Mouse (Mus musculus): ENCODE measurements at regions not wholly inside any gene's neighbourhood (a gene's known extent, or its start where the extent isn't known, plus 50 kb on each side); places are given as distances from the start of the nearest gene placed in this dataset.

DNA sequence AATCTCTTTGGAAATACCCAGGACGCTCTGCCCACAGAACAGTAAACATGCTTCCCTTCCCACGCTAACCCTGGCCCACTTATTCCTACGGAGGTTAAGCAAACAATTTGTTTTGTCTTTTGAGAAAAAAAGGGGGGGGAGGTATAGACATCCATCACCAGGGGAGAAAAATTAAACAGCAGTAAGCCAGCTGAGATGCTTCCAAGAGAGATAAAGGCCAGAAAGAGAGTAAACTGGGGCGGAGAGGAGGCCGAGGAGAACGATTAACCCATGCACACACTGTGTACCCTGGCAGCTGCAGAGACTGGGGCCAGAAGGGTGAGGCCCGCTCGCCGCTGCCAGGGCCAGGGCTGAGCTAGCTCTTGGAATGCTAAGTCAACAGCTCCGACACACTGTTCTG is 421.6 kb downstream of the Ate1 start:
- Histone ChIP-seq H3K4me3 (ENCODE audit: low read depth, low read length) (no peak overlapping the region), H3K27ac (ENCODE audit: low read depth, low read length) (no peak overlapping the region), H3K9me3 (replicated peaks; ENCODE audit: control insufficient read depth, low read length) (no peaks in the 10 kb centered on the region), H3K27me3 (ENCODE audit: control insufficient read depth, insufficient read depth, low read length) (no peaks in the 10 kb centered on the region), H3K4me2 (no peak overlapping the region), H3K36me3 (ENCODE audit: control insufficient read depth, insufficient read depth, low read length) (no peaks in the 10 kb centered on the region), H3K9ac (ENCODE audit: low read depth, low read length) (no peak overlapping the region), H3K4me1 (ENCODE audit: control insufficient read depth, insufficient read depth, low read length) (no peaks in the 10 kb centered on the region)
- no peak for ATAC-seq (replicated peaks; ENCODE audit: insufficient number of reproducible peaks, low FRiP score, low TSS enrichment)
- WGBS (ENCODE audit: insufficient replicate concordance) = 71% methylated on average over 10 of the region's 10 CpGs

DNA sequence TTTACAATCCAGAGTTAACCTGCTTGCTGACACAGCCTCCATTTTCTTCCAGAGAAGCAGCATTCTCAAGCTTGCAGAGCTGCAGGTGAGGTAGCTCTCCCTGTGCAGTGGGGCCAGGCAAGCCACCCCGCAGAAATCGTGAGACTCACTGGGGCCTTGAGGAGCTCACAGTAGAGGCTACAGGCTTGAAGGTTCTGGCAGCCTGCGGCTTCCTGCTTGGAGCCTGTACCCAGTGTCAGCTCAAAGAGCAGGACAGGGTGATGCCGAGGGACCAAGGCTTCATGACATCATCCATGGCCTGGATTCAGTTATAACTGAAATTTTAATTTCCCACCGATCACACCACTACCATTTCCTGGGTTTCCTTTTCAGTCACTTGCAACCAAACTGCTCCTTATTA is 417.5 kb downstream of the Ate1 start:
- WGBS (ENCODE audit: insufficient replicate concordance) = 74% methylated on average over 5 of the region's 5 CpGs
- no peak overlapping the region for H3K9ac ChIP-seq (ENCODE audit: low read depth, low read length)
- H3K4me3 ChIP-seq (ENCODE audit: low read depth, low read length) = no peak overlapping the region

DNA sequence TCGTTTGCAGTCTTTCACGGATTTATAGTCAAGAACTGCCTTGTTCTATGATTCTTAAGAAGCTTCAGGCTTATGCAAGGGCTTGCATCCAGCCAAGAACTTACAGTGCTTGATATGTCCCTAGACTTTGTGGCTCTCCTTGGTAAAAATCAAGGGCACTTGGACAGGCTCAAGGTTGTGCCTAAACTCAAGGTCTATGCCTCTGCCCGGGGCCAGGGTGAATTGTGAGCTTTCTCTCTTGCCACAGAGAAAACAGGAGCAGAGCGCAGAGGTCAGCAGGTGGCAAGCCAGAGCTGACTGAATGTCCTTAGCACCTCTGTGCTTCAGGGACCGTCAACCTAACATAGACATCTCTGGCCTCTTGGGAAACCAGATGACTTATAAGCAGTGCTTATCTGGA is 413.2 kb downstream of the Ate1 start:
- no peak overlapping the region for H3K4me2 ChIP-seq
- no peak overlapping the region for H3K9ac ChIP-seq (ENCODE audit: low read depth, low read length)
- no peak for ATAC-seq (replicated peaks; ENCODE audit: insufficient number of reproducible peaks, low FRiP score, low TSS enrichment)
- 62% methylated on average over 5 of the region's 5 CpGs for WGBS (ENCODE audit: insufficient replicate concordance)
- no peaks in the 10 kb centered on the region for H3K36me3 ChIP-seq (ENCODE audit: control insufficient read depth, insufficient read depth, low read length)
- no peaks in the 10 kb centered on the region for H3K4me1 ChIP-seq (ENCODE audit: control insufficient read depth, insufficient read depth, low read length)
- H3K4me3 ChIP-seq (ENCODE audit: low read depth, low read length) = no peak overlapping the region
- no peaks in the 10 kb centered on the region for H3K27me3 ChIP-seq (ENCODE audit: control insufficient read depth, insufficient read depth, low read length)
- H3K9me3 ChIP-seq (replicated peaks; ENCODE audit: control insufficient read depth, low read length) = no peaks in the 10 kb centered on the region
- no peak overlapping the region for H3K27ac ChIP-seq (ENCODE audit: low read depth, low read length)

More for the DNA sequence above, 417.5 kb downstream of the Ate1 start:
- Histone ChIP-seq H3K27ac (ENCODE audit: low read depth, low read length) (no peak overlapping the region), H3K4me2 (no peak overlapping the region), H3K27me3 (ENCODE audit: control insufficient read depth, insufficient read depth, low read length) (no peaks in the 10 kb centered on the region), H3K9me3 (replicated peaks; ENCODE audit: control insufficient read depth, low read length) (no peaks in the 10 kb centered on the region), H3K36me3 (ENCODE audit: control insufficient read depth, insufficient read depth, low read length) (no peaks in the 10 kb centered on the region), H3K4me1 (ENCODE audit: control insufficient read depth, insufficient read depth, low read length) (no peaks in the 10 kb centered on the region)
- no peak for ATAC-seq (replicated peaks; ENCODE audit: insufficient number of reproducible peaks, low FRiP score, low TSS enrichment)

DNA sequence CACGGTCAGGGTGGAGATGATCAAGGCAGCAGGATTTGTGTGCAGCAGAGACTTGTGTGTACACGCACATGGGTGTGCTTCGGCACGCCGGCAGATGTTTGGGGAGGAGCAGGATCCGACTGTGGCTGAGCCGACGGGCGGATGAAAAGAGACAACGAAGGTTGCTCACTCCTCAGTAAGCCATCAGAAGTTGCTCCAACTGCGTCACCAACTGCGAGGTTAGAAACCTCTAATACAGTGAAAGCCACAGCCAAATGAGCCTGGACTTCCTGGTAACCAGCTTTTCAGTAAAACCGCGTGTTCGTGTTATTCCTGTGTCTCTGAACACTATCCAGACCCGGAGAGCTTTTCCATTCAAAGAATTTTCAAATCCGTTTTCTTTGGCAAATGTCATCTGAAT is 411.8 kb downstream of the Ate1 start:
- ATAC-seq (replicated peaks; ENCODE audit: insufficient number of reproducible peaks, low FRiP score, low TSS enrichment) = no peak
- Histone ChIP-seq H3K27ac (ENCODE audit: low read depth, low read length) (no peak overlapping the region), H3K4me3 (ENCODE audit: low read depth, low read length) (no peak overlapping the region), H3K4me1 (ENCODE audit: control insufficient read depth, insufficient read depth, low read length) (no peaks in the 10 kb centered on the region), H3K9ac (ENCODE audit: low read depth, low read length) (no peak overlapping the region), H3K4me2 (no peak overlapping the region), H3K36me3 (ENCODE audit: control insufficient read depth, insufficient read depth, low read length) (no peaks in the 10 kb centered on the region), H3K27me3 (ENCODE audit: control insufficient read depth, insufficient read depth, low read length) (no peaks in the 10 kb centered on the region), H3K9me3 (replicated peaks; ENCODE audit: control insufficient read depth, low read length) (no peaks in the 10 kb centered on the region)
- WGBS (ENCODE audit: insufficient replicate concordance) = 87% methylated on average over 17 of the region's 17 CpGs

Measured in heart, embryonic 11.5 days (tissue).